Mouse (Mus musculus): ENCODE data around the gene Olfr1053. TPM values are rescaled to one million over a fixed set of nuclear protein-coding genes. Genes with fewer than 3 reads are reported as not detected.

Gene Olfr1053
- not detected for polyA plus RNA-seq (2014; fragmentation: Illumina TruSeq; extraction: RNeasy Lipid Tissue Mini Kit (QIAGEN cat#74804); ENCODE audit: low read depth, low replicate concordance)

GRCm38 (mm10) chr2:86315184-86315583, at the start of gene Olfr1053:
Olfr1053 (minus strand) TSS chr2:86315284.

GRCm38 (mm10) chr2:86362369-86362768, 47.3 kb upstream of the Olfr1053 start, which contains the start of gene Olfr1056:
Olfr1056 (minus strand) TSS chr2:86362469.

DNA sequence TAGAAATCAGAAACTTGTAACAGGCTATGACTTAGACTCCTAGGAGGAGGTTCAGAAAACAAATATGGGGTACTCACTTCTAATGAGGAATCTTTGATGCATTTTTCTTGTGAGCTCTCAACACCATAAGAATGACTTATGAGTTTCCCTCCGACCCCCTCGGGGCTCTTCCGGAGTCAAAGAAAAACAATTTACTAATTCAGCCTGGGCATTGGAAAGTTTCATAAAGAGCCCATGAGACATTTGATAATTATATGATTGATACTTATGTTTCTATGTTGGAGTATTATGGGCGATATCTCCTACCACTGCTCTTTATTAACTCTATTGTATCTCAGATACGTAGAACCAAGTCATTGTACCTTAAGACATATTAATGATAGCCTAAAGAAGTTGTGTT, 35.1 kb upstream of the Olfr1053 start, which contains the start of gene Olfr1055:
Gene Olfr1055, minus strand, starts transcription at position 101 of the 400 bp plus-strand sequence.

GRCm38 (mm10) chr2:86335333-86335732, 20.2 kb upstream of the Olfr1053 start, which contains the start of gene Olfr1054:
Olfr1054 (minus strand) TSS chr2:86335433.

GRCm38 (mm10) chr2:86292155-86292554, 22.9 kb downstream of the Olfr1053 start, which contains the start of gene Olfr1052:
Olfr1052 (plus strand) TSS chr2:86292455.

GRCm38 (mm10) chr2:86278988-86279387, 36.1 kb downstream of the Olfr1053 start, which contains the start of gene Olfr1051:
Olfr1051 (minus strand) TSS chr2:86279088.

Other genes starting within 250 kb of the Olfr1053 start
- gene Olfr1036, start 241.3 kb downstream of the Olfr1053 start, polyA plus RNA-seq (2014; fragmentation: Illumina TruSeq; extraction: RNeasy Lipid Tissue Mini Kit (QIAGEN cat#74804); ENCODE audit: low read depth, low replicate concordance), result not detected
- gene Olfr1037, start 227.9 kb downstream of the Olfr1053 start, polyA plus RNA-seq (2014; fragmentation: Illumina TruSeq; extraction: RNeasy Lipid Tissue Mini Kit (QIAGEN cat#74804); ENCODE audit: low read depth, low replicate concordance), result not detected
- gene Olfr1039, start 179.4 kb downstream of the Olfr1053 start, polyA plus RNA-seq (2014; fragmentation: Illumina TruSeq; extraction: RNeasy Lipid Tissue Mini Kit (QIAGEN cat#74804); ENCODE audit: low read depth, low replicate concordance), result not detected
- not detected for gene Olfr1040, start 168.6 kb downstream of the Olfr1053 start, polyA plus RNA-seq (2014; fragmentation: Illumina TruSeq; extraction: RNeasy Lipid Tissue Mini Kit (QIAGEN cat#74804); ENCODE audit: low read depth, low replicate concordance)
- gene Olfr1042, start 153.4 kb downstream of the Olfr1053 start, polyA plus RNA-seq (2014; fragmentation: Illumina TruSeq; extraction: RNeasy Lipid Tissue Mini Kit (QIAGEN cat#74804); ENCODE audit: low read depth, low replicate concordance), result not detected
- gene Olfr1043, start 147.8 kb downstream of the Olfr1053 start, polyA plus RNA-seq (2014; fragmentation: Illumina TruSeq; extraction: RNeasy Lipid Tissue Mini Kit (QIAGEN cat#74804); ENCODE audit: low read depth, low replicate concordance), result not detected
- not detected for gene Olfr1044, start 137.5 kb downstream of the Olfr1053 start, polyA plus RNA-seq (2014; fragmentation: Illumina TruSeq; extraction: RNeasy Lipid Tissue Mini Kit (QIAGEN cat#74804); ENCODE audit: low read depth, low replicate concordance)
- not detected for gene Olfr52, start 129.6 kb downstream of the Olfr1053 start, polyA plus RNA-seq (2014; fragmentation: Illumina TruSeq; extraction: RNeasy Lipid Tissue Mini Kit (QIAGEN cat#74804); ENCODE audit: low read depth, low replicate concordance)
- not detected for gene Olfr1045, start 112.3 kb downstream of the Olfr1053 start, polyA plus RNA-seq (2014; fragmentation: Illumina TruSeq; extraction: RNeasy Lipid Tissue Mini Kit (QIAGEN cat#74804); ENCODE audit: low read depth, low replicate concordance)
- gene Olfr1046, start 96.0 kb downstream of the Olfr1053 start, polyA plus RNA-seq (2014; fragmentation: Illumina TruSeq; extraction: RNeasy Lipid Tissue Mini Kit (QIAGEN cat#74804); ENCODE audit: low read depth, low replicate concordance), result not detected
- gene Olfr1047, start 83.9 kb downstream of the Olfr1053 start, polyA plus RNA-seq (2014; fragmentation: Illumina TruSeq; extraction: RNeasy Lipid Tissue Mini Kit (QIAGEN cat#74804); ENCODE audit: low read depth, low replicate concordance), result not detected
- gene Olfr1048, start 75.0 kb downstream of the Olfr1053 start, polyA plus RNA-seq (2014; fragmentation: Illumina TruSeq; extraction: RNeasy Lipid Tissue Mini Kit (QIAGEN cat#74804); ENCODE audit: low read depth, low replicate concordance), result not detected
- not detected for gene Olfr1049, start 57.0 kb downstream of the Olfr1053 start, polyA plus RNA-seq (2014; fragmentation: Illumina TruSeq; extraction: RNeasy Lipid Tissue Mini Kit (QIAGEN cat#74804); ENCODE audit: low read depth, low replicate concordance)
- not detected for gene Olfr1051, start 36.2 kb downstream of the Olfr1053 start, polyA plus RNA-seq (2014; fragmentation: Illumina TruSeq; extraction: RNeasy Lipid Tissue Mini Kit (QIAGEN cat#74804); ENCODE audit: low read depth, low replicate concordance)
- gene Olfr1052, start 22.8 kb downstream of the Olfr1053 start, polyA plus RNA-seq (2014; fragmentation: Illumina TruSeq; extraction: RNeasy Lipid Tissue Mini Kit (QIAGEN cat#74804); ENCODE audit: low read depth, low replicate concordance), result not detected
- gene Olfr1054, start 20.1 kb upstream of the Olfr1053 start, polyA plus RNA-seq (2014; fragmentation: Illumina TruSeq; extraction: RNeasy Lipid Tissue Mini Kit (QIAGEN cat#74804); ENCODE audit: low read depth, low replicate concordance), result not detected
- gene Olfr1055, start 35.0 kb upstream of the Olfr1053 start, polyA plus RNA-seq (2014; fragmentation: Illumina TruSeq; extraction: RNeasy Lipid Tissue Mini Kit (QIAGEN cat#74804); ENCODE audit: low read depth, low replicate concordance), result not detected
- gene Olfr1056, start 47.2 kb upstream of the Olfr1053 start, polyA plus RNA-seq (2014; fragmentation: Illumina TruSeq; extraction: RNeasy Lipid Tissue Mini Kit (QIAGEN cat#74804); ENCODE audit: low read depth, low replicate concordance), result not detected
- not detected for gene Olfr1057, start 63.1 kb upstream of the Olfr1053 start, polyA plus RNA-seq (2014; fragmentation: Illumina TruSeq; extraction: RNeasy Lipid Tissue Mini Kit (QIAGEN cat#74804); ENCODE audit: low read depth, low replicate concordance)
- gene Olfr1058, start 73.3 kb upstream of the Olfr1053 start, polyA plus RNA-seq (2014; fragmentation: Illumina TruSeq; extraction: RNeasy Lipid Tissue Mini Kit (QIAGEN cat#74804); ENCODE audit: low read depth, low replicate concordance), result not detected
- not detected for gene Olfr1061, start 98.8 kb upstream of the Olfr1053 start, polyA plus RNA-seq (2014; fragmentation: Illumina TruSeq; extraction: RNeasy Lipid Tissue Mini Kit (QIAGEN cat#74804); ENCODE audit: low read depth, low replicate concordance)
- not detected for gene Olfr1062, start 111.5 kb upstream of the Olfr1053 start, polyA plus RNA-seq (2014; fragmentation: Illumina TruSeq; extraction: RNeasy Lipid Tissue Mini Kit (QIAGEN cat#74804); ENCODE audit: low read depth, low replicate concordance)
- not detected for gene Olfr1065, start 135.3 kb upstream of the Olfr1053 start, polyA plus RNA-seq (2014; fragmentation: Illumina TruSeq; extraction: RNeasy Lipid Tissue Mini Kit (QIAGEN cat#74804); ENCODE audit: low read depth, low replicate concordance)
- gene Olfr1066, start 141.0 kb upstream of the Olfr1053 start, polyA plus RNA-seq (2014; fragmentation: Illumina TruSeq; extraction: RNeasy Lipid Tissue Mini Kit (QIAGEN cat#74804); ENCODE audit: low read depth, low replicate concordance), result not detected
- gene Olfr228, start 172.1 kb upstream of the Olfr1053 start, polyA plus RNA-seq (2014; fragmentation: Illumina TruSeq; extraction: RNeasy Lipid Tissue Mini Kit (QIAGEN cat#74804); ENCODE audit: low read depth, low replicate concordance), result not detected
- gene Olfr1076, start 193.2 kb upstream of the Olfr1053 start, polyA plus RNA-seq (2014; fragmentation: Illumina TruSeq; extraction: RNeasy Lipid Tissue Mini Kit (QIAGEN cat#74804); ENCODE audit: low read depth, low replicate concordance), result not detected
- not detected for gene Olfr1079, start 227.2 kb upstream of the Olfr1053 start, polyA plus RNA-seq (2014; fragmentation: Illumina TruSeq; extraction: RNeasy Lipid Tissue Mini Kit (QIAGEN cat#74804); ENCODE audit: low read depth, low replicate concordance)
- not detected for gene Olfr1080, start 243.0 kb upstream of the Olfr1053 start, polyA plus RNA-seq (2014; fragmentation: Illumina TruSeq; extraction: RNeasy Lipid Tissue Mini Kit (QIAGEN cat#74804); ENCODE audit: low read depth, low replicate concordance)

Measured in liver, adult 10 weeks (tissue).